Mouse (Mus musculus): ENCODE results near the gene Gnb1l. TPM values are rescaled to one million over a fixed set of nuclear protein-coding genes. Genes with fewer than 3 reads are reported as not detected.

Gene Gnb1l
- polyA plus RNA-seq, 1 experiment: 6.6 TPM

DNA sequence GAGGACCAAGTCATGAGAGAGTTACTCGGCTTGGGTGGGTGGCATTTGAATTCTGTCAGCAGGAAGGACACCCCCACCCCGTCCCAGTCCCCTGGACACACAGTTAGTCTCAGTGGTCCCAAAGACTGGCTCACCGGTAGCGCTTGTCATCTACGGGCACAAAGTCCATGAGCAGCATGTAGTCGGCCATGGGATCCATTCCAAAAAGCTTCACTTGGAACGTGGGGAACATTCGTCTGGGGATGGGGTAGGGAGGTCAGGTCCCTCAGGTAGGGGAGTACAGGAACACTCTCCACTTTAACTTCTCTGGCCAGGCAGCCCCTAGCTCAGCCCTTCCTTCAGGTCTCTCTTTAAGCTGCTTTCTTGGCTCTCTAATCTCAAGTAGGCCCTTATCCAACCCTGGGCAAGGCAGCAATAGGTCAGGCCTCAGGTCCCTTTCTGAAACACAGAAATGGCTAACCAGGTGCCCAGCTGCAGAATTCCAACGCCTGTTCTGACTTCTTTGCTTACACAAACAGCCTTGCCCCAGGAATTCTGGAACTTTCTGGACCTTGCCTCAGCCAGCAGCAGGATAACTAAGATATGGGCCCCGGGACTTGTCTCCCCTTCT, 86.5 kb downstream of the Gnb1l start:
- H3K4me3 ChIP-seq: peak overlapping the region; percentile 85
- H3K4me2 ChIP-seq (ENCODE audit: low read depth): peak overlapping the region; percentile 95
- no peak for TF ChIP-seq MYOD1 (IDR thresholded peaks at IDR 0.05; ENCODE audit: control insufficient read depth in 1 of 3, insufficient read length in 2 of 3, low read depth in 2 of 3)
- TF ChIP-seq REST (IDR thresholded peaks at IDR 0.05; ENCODE audit: insufficient read depth, insufficient read length): no peak
- TF ChIP-seq POLR2A (IDR thresholded peaks at IDR 0.05; ENCODE audit: insufficient read length, low read depth): no peak
- TF ChIP-seq USF1 (IDR thresholded peaks at IDR 0.05; ENCODE audit: low read depth): no peak
- TF ChIP-seq SRF (IDR thresholded peaks at IDR 0.05; ENCODE audit: control insufficient read depth, insufficient read length, low read depth): no peak
- H3ac ChIP-seq (ENCODE audit: control insufficient read depth, insufficient read length): peak overlapping the region; percentile 90
- peaks cover 12% of the 10 kb centered on the region for H3K79me2 ChIP-seq (ENCODE audit: control insufficient read depth, insufficient read depth)
- H3K27me3 ChIP-seq (ENCODE audit: control insufficient read depth, insufficient read depth, insufficient read length): no peaks in the 10 kb centered on the region
- H3K36me3 ChIP-seq (ENCODE audit: control insufficient read depth, insufficient read depth): no peaks in the 10 kb centered on the region

GRCm38 (mm10) chr16:18585676-18586075, 87.2 kb downstream of the Gnb1l start:
- peaks cover 12% of the 10 kb centered on the region for H3K79me2 ChIP-seq (ENCODE audit: control insufficient read depth, insufficient read depth)
- H3ac ChIP-seq (ENCODE audit: control insufficient read depth, insufficient read length): peak overlapping the region; percentile 90
- H3K4me2 ChIP-seq (ENCODE audit: low read depth): peak overlapping the region; percentile 95
- H3K36me3 ChIP-seq (ENCODE audit: control insufficient read depth, insufficient read depth): no peaks in the 10 kb centered on the region
- no peak for TF ChIP-seq SRF (IDR thresholded peaks at IDR 0.05; ENCODE audit: control insufficient read depth, insufficient read length, low read depth)
- TF ChIP-seq CEBPB (IDR thresholded peaks at IDR 0.05; ENCODE audit: insufficient read depth, poor library complexity, severe bottlenecking): no peak
- no peak for TF ChIP-seq TCF3 (IDR thresholded peaks at IDR 0.05; ENCODE audit: insufficient read length, low read depth)
- TF ChIP-seq MYOG (IDR thresholded peaks at IDR 0.05; ENCODE audit: control insufficient read depth in 1 of 3, insufficient read depth in 1 of 3, insufficient read length in 2 of 3, low read depth in 2 of 3): no peak
- TF ChIP-seq MAX (IDR thresholded peaks at IDR 0.05; ENCODE audit: low read depth): no peak
- TF ChIP-seq POLR2A (IDR thresholded peaks at IDR 0.05; ENCODE audit: insufficient read length, low read depth): no peak
- TF ChIP-seq REST (IDR thresholded peaks at IDR 0.05; ENCODE audit: insufficient read depth, insufficient read length): no peak
- TF ChIP-seq USF1 (IDR thresholded peaks at IDR 0.05; ENCODE audit: low read depth): no peak
- TF ChIP-seq MYOD1 (IDR thresholded peaks at IDR 0.05; ENCODE audit: control insufficient read depth in 1 of 3, insufficient read length in 2 of 3, low read depth in 2 of 3): no peak
- no peak for TF ChIP-seq E2F4 (IDR thresholded peaks at IDR 0.05; ENCODE audit: insufficient read depth)
- TF ChIP-seq POLR2AphosphoS2 (IDR thresholded peaks at IDR 0.05; ENCODE audit: insufficient read length, low read depth): no peak
- TF ChIP-seq TCF12 (IDR thresholded peaks at IDR 0.05; ENCODE audit: insufficient read depth, poor library complexity, severe bottlenecking): no peak
- no peaks in the 10 kb centered on the region for H3K27me3 ChIP-seq (ENCODE audit: control insufficient read depth, insufficient read depth, insufficient read length)
- H3K4me3 ChIP-seq: peak overlapping the region; percentile 85

DNA sequence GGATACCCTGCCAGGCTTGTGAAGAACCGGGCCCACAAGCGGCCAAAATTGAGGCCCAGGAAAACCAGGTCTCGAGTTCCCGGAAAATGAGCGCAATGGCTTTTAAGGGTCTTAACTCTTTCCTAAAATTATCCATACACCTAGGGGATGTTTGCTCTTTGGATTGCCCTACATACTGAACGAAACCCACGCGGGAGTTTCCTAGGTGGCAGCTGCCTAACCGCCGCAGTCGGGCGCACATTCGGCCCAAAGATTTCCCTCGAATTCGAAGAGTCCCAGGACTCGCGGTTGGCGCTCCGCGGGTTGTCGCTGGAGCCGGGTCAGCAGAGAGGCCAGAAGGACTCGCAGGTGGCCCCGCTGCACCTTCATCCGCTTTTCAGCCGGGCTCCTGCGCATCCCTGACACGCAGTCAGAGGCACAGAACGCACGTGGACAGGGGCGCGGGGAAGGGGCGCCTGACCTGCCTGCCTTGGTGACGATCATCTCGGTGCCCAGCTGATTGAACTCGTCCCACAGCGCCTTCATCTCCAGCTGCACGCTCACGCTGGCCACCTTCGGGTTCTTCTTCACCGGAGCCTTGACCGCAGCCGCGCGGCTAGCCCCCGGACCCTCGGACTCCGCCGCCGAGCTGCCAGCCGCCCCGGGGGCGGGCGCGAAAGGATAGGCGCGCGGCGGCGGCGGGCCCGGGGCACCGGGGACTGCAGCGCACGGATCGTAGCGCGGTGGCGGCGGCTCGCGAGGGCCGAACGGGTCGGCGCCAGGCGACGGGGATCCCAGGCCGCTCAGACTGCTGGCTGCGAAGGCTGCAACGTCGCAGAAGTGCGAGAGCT, 87.8 kb downstream of the Gnb1l start:
- Histone ChIP-seq H3K79me2 (ENCODE audit: control insufficient read depth, insufficient read depth) (peaks cover 12% of the 10 kb centered on the region), H3K4me2 (ENCODE audit: low read depth) (peak overlapping the region; percentile 95), H3K4me3 (peak overlapping the region; percentile 85), H3K36me3 (ENCODE audit: control insufficient read depth, insufficient read depth) (no peaks in the 10 kb centered on the region), H3K27me3 (ENCODE audit: control insufficient read depth, insufficient read depth, insufficient read length) (no peaks in the 10 kb centered on the region), H3ac (ENCODE audit: control insufficient read depth, insufficient read length) (peak overlapping the region; percentile 90)
- TF ChIP-seq MYOG (IDR thresholded peaks at IDR 0.05; ENCODE audit: control insufficient read depth in 1 of 3, insufficient read depth in 1 of 3, insufficient read length in 2 of 3, low read depth in 2 of 3) (peak in 1 of 3 experiments; percentile 23), POLR2A (IDR thresholded peaks at IDR 0.05; ENCODE audit: insufficient read length, low read depth) (no peak)

DNA sequence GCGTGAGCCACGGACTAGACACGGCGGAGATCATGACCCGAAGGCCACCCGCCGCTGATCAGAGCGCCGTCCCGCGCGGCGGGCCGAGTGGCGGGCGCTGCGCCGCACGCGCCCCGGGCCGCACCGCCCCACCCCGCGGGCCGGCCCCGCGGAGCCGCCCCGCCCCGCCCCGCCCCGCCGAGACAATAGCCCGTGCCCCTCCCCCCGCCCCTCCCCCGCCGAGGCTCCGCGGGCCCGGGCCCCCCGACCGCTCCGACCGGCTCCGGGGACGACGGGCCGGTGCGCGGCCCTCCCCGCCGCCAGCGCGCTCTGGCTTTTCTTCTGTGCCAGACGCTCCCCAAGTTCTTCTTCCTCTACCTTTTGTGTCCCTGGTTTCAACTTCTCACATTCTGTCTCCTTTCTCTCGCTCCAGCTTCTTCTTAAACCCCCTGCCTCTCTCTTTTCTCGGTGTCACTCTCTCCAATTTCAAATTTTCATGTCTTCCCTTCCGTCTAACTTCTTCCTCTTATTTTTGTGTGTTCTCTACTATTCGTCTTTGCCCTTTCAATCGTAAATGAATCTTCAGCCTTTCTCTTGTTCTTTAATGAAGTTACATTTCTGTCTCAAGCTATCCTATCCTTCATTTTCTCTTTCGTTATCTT, 88.5 kb downstream of the Gnb1l start:
- peak overlapping the region; percentile 95 for H3K4me2 ChIP-seq (ENCODE audit: low read depth)
- H3K4me3 ChIP-seq: peak overlapping the region; percentile 85
- TF ChIP-seq E2F4 (IDR thresholded peaks at IDR 0.05; ENCODE audit: insufficient read depth): no peak
- TF ChIP-seq POLR2A (IDR thresholded peaks at IDR 0.05; ENCODE audit: insufficient read length, low read depth): peak; percentile 94
- TF ChIP-seq TCF12 (IDR thresholded peaks at IDR 0.05; ENCODE audit: insufficient read depth, poor library complexity, severe bottlenecking): no peak
- TF ChIP-seq TCF3 (IDR thresholded peaks at IDR 0.05; ENCODE audit: insufficient read length, low read depth): no peak
- TF ChIP-seq MYOG (IDR thresholded peaks at IDR 0.05; ENCODE audit: control insufficient read depth in 1 of 3, insufficient read depth in 1 of 3, insufficient read length in 2 of 3, low read depth in 2 of 3): no peak
- TF ChIP-seq REST (IDR thresholded peaks at IDR 0.05; ENCODE audit: insufficient read depth, insufficient read length): no peak
- peak; percentile 73 for TF ChIP-seq POLR2AphosphoS2 (IDR thresholded peaks at IDR 0.05; ENCODE audit: insufficient read length, low read depth)
- H3K36me3 ChIP-seq (ENCODE audit: control insufficient read depth, insufficient read depth): no peaks in the 10 kb centered on the region
- H3K27me3 ChIP-seq (ENCODE audit: control insufficient read depth, insufficient read depth, insufficient read length): no peaks in the 10 kb centered on the region
- H3ac ChIP-seq (ENCODE audit: control insufficient read depth, insufficient read length): peak overlapping the region; percentile 90
- H3K79me2 ChIP-seq (ENCODE audit: control insufficient read depth, insufficient read depth): peaks cover 12% of the 10 kb centered on the region
